Mouse (Mus musculus) MN1 (cell line): ENCODE data around the gene Mmp9.

Experiments
- DNase-seq: peaks from one replicate; pipeline ENCODE4 v3.0.0-alpha.2; 2016; ENCODE audit warnings: low spot score

Gene Mmp9

DNA sequence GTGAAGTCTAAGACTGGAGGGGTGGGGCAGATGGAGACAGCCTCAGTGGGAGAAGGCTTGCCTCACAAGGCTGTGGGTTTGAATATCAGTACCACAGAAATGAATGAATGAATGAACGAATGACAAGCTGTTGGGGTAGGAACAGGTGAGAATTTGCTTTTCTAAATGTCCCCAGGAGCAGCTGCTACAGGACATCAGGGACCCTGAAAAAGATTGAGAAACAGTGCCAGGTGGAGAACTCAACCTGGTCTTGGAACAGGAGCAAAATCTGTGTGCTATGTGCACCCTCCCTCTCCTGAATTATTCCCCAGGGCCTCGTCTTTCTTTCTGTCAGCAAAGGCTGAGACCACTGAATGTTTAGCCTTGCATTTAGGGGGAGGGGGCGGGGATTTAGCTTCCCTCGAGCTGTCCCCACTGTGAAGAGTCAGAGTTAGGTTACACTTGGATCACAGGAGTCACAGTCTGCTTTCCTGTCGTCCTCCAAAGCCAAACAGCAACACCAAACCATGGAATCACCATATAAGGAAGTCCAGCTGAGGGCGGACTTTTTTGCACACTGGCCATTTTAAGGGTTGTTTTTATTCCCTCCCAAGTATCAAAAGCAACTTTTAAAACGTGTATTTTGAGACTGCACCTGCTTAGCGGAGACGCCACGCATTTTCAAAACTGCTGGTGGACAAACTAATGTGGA, at the start of gene Mmp9:
Gene Mmp9, plus strand, starts transcription at position 641 of the 691 bp plus-strand sequence.
- DNase-seq, result no peak

GRCm38 (mm10) chr2:164891056-164891834, 49.3 kb upstream of the Mmp9 start:
- no peak for DNase-seq

- peak; percentile 51 for DNase-seq
Measured at GRCm38 (mm10) chr2:164891908-164892695, 48.5 kb upstream of the Mmp9 start.

- DNase-seq, result no peak
Measured at GRCm38 (mm10) chr2:164892696-164893216, 47.8 kb upstream of the Mmp9 start.

GRCm38 (mm10) chr2:164894048-164894447, 46.5 kb upstream of the Mmp9 start:
- peak; percentile 57 for DNase-seq

DNA sequence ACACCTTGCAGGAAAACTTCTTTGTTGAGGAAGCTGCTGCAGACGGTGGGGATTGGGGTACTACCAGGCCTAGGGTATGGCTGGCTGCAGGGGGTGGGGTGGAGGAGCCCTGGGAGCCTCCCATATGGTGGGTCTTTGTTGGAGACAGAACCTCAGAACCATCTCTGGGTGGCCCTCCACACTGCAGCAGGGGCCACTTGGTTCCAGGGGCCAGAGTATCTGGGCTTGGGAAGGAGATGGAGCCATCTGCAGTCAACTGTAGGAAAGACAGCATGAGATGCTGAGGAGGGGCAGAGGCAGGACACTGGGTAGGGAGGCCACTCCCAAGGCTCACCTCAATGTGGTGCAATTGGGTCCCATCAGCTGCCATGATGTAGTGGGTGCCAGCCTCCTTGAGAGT, 45.9 kb upstream of the Mmp9 start:
- peak; percentile 62 for DNase-seq

- no peak for DNase-seq
Measured at GRCm38 (mm10) chr2:164895885-164896284, 44.7 kb upstream of the Mmp9 start.

- no peak for DNase-seq
Measured at GRCm38 (mm10) chr2:164898008-164898407, 42.6 kb upstream of the Mmp9 start.

GRCm38 (mm10) chr2:164899034-164899433, 41.5 kb upstream of the Mmp9 start:
- DNase-seq, result no peak

GRCm38 (mm10) chr2:164899723-164900459, 40.7 kb upstream of the Mmp9 start:
- no peak for DNase-seq

DNA sequence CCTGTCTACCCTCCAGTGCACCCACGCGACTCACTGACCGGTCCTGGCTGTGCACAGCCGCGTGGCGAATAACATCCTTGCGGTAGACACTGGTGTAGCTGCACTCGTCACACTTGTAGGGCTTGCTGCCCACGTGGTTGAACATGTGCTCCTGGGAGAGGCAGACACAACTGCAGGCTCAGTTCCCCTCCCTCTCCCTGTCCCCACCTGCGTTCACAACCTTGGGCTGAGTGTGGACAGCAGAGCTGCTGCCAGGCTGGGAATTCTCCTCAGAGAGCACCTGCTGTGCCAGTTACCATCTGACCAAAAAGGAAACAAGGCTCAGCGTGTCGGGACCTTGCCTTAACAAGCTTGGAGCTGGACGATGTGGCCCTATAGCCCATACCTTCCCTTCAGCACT, 39.2 kb upstream of the Mmp9 start:
- no peak for DNase-seq

GRCm38 (mm10) chr2:164903496-164903895, 37.1 kb upstream of the Mmp9 start:
- DNase-seq, result no peak

- DNase-seq, result no peak
Measured at GRCm38 (mm10) chr2:164906071-164906470, 34.5 kb upstream of the Mmp9 start.

DNA sequence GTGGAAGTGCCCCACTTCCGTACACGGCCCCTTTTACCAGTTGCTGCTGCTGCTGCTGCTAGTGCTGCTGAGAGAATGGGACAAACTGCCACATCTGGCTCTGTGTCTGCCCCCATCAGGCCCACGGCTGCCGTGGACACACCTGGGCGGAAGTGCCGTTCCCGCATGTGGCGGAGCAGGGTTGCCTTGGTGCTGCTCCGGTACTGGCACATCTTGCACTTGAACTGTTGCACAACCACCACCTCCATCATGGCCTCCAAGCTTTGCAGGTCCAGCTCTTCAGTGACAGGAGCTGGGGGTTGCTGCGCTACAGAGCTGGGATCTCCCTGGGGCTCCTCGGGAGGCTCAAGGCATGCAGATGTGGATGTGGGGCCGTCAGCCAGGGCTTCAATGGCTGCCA, 33.1 kb upstream of the Mmp9 start:
- no peak for DNase-seq

- DNase-seq, result no peak
Measured at GRCm38 (mm10) chr2:164908011-164908410, 32.6 kb upstream of the Mmp9 start.

- no peak for DNase-seq
Measured at GRCm38 (mm10) chr2:164909100-164909499, 31.5 kb upstream of the Mmp9 start.

DNA sequence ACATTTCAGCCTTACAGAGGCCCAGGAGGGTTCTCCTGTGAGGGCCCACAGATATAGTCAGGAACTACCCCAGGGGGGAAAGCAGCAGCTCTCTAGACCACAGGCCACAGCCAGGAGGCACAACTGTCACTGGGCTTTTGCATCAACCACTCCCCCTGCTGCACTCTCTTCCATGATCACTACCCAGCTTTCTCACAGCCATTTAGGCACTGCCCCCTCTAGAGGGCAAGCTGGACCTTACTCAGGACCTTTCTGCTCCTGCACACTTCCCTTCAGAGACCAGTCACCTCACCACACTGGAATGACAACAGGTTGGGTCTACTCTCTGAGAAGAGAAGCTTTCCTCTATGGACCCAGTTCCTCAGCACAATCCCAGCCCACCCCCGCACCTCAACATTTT, 31.0 kb upstream of the Mmp9 start:
- DNase-seq, result peak; percentile 72

DNA sequence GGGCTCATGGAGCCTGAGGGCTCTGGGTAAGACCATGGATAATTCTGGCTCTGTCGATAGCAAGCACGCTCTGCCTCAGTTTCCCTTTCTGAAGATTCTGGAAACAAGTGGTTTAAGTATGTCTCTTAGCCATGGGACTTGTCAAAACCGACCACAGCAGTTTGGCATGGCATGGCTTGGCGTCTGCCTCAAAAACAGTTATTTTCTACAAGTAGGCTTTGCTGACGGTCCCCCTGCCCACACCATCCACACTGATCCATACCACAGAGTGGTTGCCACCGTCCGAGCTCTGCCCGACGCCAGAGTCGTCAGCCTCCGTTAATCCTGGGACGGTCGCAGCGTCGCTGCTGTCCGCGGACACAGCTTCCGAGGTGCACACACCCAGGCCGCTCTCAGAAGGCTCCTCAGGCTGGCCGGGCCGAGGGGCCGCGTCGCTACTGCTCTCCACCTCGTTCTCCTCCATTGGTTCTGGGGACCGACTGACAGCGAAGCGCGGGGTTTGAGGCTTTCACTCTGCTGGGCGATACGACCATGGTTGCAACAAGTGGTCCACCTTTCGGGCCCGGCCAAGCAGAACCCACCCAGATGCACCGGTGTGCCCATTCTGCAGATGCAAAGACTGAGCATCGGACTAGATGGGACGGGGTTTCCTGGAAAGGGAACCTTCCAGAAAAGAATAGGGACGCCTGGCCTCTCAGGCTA, 30.1 kb upstream of the Mmp9 start:
- no peak for DNase-seq

DNA sequence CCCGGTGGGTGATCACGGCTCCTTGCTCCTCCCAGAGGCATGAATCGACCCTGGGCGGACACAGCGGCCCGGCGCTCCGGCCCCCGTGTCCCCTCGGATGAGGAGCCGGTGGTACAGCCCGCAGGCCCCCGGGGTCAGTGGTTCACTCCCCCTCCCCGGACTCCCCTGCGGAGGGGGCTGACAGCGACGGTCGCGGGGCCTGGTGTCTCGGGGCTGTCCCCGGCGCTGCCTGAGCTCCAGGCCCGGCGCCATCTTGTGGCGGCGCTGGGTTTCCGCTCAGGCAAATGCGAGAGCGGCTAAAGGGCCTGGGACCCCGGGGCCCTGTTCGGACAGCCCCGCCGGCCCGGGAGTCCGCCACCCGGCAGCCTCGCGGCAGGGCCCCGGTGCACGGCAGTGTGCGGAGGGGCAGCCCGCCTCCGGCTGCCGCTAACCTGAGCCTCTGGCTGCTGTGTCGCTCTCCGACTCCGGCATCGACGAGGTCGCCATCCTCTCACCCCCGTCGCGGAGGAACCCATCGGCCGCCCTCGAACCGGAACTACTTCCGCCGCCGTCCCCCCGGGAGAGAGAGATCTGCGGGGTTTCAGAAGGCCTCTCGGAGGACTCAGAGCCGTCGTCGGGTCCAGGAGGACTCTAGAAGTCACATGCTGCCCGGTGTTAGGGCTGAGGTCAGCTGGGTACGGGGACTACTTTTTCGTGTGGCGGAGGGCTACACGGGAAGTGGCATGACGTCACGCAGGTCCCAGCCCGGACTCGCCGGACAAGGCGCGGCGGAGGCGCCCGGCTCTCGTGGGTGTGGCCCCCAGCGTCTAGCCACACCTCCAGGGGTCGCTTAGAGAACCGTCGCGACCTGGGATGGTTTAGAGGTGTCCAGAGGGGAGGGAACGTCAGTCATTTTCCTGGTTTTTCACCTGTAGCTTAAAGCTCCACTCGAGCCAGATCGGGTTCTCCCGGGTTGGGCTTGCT, 29.2 kb upstream of the Mmp9 start, which contains the start of gene Zfp335:
Gene Zfp335, minus strand, starts transcription at position 672 of the 963 bp plus-strand sequence.
- DNase-seq, result peak; percentile 95

DNA sequence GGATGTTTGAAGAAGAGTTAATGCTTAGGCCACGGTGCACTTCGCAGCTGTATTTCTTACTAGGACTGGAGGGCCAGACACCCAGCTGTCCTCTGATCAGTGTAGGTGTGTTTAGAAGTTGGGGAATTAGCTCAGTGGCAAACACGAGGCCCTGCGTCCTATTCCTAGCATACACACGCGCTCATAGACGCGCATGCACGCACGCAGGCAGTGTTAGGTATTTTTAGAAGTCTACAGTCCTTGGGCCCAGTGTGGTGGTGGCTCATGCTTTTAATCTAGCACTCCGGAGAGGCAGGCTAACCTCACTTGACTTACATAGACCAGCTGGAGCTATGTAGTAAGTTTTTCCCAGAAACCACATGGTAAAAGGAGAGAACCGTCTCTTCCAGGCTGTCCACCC, 28.4 kb upstream of the Mmp9 start:
- peak; percentile 56 for DNase-seq
